Mouse (Mus musculus) spleen, adult 2 months (tissue): ENCODE measurements around the gene Ass1.

Experiments
- CTCF ChIP-seq: fragments of 200-500 bp; IDR thresholded peaks from 2 replicates; pipeline ENCODE4 v1.5.1; 2011; ENCODE audit warnings: mild to moderate bottlenecking, inconsistent platforms; ENCODE audit not compliant: insufficient read depth, insufficient read length, insufficient replicate concordance; ENCODE audit errors: extremely low read depth
- POLR2A ChIP-seq: fragments of 200-500 bp; IDR thresholded peaks from 2 replicates; pipeline ENCODE4 v1.6.1; 2011; ENCODE audit warnings: low read depth, low read length, inconsistent platforms

DNA sequence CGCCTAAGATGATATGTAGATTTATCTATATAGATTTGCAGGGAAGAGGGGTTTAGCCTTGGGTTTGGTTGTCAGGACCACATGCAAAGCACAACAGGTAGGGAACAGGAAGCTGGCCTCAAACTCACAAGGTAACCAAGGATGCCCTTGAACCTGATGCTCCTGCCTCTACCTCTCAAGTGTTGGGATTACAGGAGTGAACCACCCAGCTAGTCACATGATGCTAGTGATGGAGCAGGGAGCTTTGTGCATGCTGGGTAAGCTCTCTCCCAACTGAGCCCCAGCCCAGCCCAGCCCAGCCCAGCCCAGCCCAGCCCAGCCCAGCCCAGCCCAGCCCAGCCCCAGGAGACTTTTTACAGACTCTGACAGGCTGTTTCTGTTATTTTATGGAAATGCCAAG is 2.5 kb upstream of the Ass1 start:
- no peak for TF ChIP-seq CTCF
- TF ChIP-seq POLR2A: no peak
